Mouse (Mus musculus) spleen, adult 2 months (tissue): ENCODE results near the gene Prdx6.

Experiments
- CTCF ChIP-seq: fragments of 200-500 bp; IDR thresholded peaks from 2 replicates; pipeline ENCODE4 v1.5.1; 2011; ENCODE audit warnings: mild to moderate bottlenecking, inconsistent platforms; ENCODE audit not compliant: insufficient read depth, insufficient read length, insufficient replicate concordance; ENCODE audit errors: extremely low read depth
- POLR2A ChIP-seq: fragments of 200-500 bp; IDR thresholded peaks from 2 replicates; pipeline ENCODE4 v1.6.1; 2011; ENCODE audit warnings: low read depth, low read length, inconsistent platforms

DNA sequence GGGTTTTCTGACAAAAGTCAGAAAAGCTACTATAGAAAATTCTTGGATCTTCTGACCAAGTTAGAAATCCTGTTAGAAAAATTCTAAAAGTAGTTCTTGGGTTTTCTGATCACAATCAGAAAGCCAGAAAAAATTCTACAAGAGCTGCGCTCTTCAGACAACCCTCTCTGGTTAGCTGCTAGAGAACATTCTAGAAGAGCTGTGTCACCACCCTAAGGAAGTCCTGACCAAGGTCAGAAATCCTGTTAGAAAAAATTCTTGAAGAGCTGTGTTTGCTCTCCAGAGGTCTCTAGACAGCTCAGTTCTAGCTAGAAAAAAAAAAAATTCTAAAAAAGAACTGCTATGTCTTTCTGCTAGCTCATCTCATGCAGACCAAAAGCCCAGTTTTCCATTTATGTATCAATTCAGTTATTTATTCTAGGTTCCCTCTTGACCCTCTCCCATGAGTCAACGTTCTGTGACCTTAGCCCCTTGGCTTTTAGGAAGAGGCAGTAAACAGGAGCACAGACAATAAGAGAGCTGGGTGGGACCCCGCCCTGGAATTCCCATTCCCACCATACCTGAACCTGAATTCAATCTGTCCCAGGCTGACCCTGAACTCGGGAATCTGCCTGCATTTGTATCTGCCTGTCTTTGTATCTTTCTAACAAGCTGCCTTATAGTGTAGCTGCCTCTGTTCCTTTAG is 19.9 kb upstream of the Prdx6 start:
- TF ChIP-seq POLR2A (no peak), CTCF (no peak)
